Mouse (Mus musculus) adrenal gland, adult 18-20 months (tissue): ENCODE results near the gene Stk32c. TPM values are rescaled to one million over a fixed set of nuclear protein-coding genes. Genes with fewer than 3 reads are reported as not detected.
A peak's percentile ranks its signal among the peaks of the same experiment; 100 is the strongest.

ENCODE experiments used
- DNase-seq, 2 experiments: peaks; one replicate each; pipeline ENCODE4 v3.0.0; 2021 to 2022; ENCODE audit warnings: low spot score in 2 of 2
- total RNA-seq, 2 experiments: library from RNA; stranded (reverse); gene quantifications; 1 replicate in 1 of 2; 2 replicates in 1 of 2; pipeline ENCODE4 v1.2.3; 2021

Stk32c gene
- total RNA-seq, 2 experiments from 2014 or later: 3.2 to 4.3 TPM

- no peak for DNase-seq
Observed at GRCm38 (mm10) chr7:139152927-139153326, 60.2 kb downstream of the Stk32c start.

DNA sequence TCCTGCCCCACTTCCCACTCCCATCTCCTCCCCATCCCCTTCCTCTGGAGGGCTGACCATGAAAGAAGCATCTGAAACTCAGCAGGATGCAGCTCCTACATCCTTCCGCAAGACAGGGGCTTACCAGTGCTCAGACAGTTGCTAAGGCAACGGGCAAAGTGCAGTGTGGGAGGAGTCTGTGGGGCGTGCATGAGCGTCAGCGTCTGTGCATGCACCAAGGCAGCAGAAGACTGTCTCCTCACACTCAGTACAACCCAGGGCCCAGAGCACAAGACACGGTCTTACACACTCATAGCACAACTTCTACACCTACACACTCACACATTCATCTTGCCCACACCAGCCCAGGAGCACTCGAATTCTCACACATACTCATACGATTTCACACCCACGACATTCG, 62.0 kb downstream of the Stk32c start:
- no peak for DNase-seq

DNA sequence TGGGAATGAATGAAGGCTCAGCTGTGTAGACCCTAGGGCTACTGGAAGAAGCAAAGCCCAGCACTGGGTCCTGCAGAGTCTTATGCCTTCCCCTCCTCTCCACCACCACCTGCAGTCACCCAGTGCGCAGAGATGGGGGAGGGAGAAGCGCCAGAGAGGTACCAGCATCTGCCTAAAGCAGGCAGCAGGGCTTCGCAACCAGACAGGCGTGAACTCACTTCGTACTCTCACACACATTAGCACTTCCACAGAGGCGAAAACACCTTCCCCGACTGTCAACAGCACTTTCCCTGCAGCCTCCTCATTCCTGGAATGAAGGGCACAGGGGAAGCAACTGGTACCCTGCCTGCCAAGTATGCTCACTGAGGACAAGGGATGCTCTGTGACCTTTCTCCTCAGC, 63.7 kb downstream of the Stk32c start:
- DNase-seq: no peak

GRCm38 (mm10) chr7:139147360-139147759, 65.7 kb downstream of the Stk32c start:
- no peak for DNase-seq

DNA sequence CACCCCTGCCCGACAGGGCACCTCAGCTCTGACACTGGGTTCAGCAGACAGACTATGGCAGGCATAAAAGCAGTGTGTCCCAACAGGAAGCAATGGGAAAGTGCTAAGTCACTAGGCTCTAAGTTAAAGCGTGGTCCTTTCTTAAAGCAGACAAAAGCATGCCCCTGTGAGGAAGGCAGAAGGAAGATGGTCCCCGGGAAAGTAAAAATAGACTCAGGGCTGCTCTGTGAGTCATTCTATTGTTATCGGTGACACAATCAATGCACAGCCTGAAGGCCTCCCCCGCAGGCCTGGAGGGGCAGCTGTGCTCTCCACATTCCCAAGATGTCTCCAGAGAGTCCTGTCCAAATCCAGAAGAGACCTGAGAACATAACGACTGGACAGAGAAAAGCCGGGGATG, 67.2 kb downstream of the Stk32c start:
- DNase-seq: no peak

GRCm38 (mm10) chr7:139143785-139144184, 69.3 kb downstream of the Stk32c start:
- no peak for DNase-seq

DNA sequence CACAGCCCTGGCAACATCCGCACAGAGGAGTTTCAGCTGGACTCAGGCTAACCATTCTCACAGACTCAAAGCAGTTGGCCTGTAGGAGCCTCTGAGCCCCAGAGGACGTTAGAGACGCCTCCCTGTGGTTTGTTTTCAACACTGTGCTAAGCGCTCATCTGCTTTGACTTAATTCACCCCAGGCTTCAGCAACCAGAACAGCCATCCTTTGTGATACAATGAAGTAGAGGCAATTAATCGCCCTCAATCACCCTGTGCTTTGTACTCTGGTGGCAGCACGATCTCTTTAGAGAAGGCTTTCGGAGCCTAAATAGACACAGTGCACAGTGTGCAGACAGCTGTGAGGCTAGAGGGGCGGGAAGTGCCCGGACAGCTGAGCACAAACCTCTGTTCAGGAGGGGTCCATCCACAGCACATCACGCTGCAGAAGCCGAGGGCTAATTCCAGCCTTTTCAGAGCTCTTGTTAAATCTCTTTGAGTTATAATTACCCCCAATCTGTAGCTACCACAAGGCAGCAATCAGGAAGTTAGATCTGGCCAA, 73.1 kb downstream of the Stk32c start:
- no peak for DNase-seq

DNA sequence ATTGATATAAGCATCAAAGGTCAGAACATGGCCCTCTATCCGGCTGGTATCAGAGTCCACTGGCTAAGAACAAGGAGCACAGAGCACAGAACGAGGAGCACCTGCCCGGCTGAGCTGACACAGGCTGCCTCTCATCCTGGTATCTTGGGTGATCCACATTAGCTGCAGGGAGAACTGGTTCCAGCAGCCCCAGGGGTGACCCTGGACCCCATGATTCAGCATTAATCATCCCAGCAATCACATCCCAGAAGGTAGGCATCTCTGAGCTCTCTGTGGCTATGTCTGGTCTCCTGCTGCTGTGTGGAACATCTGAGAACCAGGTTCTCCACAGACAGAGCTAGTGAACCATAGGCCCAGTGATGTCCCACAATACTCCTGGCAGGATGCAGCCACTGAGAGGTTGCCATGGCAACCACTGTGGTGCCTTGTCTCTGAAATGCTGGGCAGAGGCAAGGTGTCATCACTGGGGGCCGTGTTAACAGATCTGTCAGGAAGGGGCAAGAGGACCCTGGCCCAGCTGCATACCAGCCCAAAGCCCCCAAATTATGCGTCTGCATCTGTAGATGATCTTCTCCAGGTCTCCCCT, 76.1 kb downstream of the Stk32c start:
- DNase-seq: no peak

DNA sequence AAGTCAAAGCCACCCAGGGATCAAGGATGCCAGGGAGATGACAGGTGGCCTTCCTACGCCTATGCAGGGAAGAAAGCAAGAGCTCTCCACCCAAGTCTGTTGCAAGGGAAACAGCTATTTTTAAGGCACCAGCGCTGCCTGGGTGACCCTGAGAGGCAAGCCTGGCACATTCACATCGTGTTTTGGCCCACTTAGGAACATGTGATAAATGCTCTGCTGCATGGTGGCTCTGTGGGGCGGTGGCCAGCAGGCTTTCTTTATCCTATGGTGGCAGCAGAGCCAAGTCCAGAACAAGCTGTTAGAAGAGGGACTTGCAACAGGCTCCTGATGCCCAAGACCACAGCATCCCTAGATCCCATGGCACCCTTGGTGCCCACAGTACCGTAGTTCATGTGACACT, 77.9 kb downstream of the Stk32c start:
- DNase-seq: no peak

GRCm38 (mm10) chr7:139133446-139133845, 79.7 kb downstream of the Stk32c start:
- DNase-seq: peak; percentile 35 to 51

- no peak for DNase-seq
Observed at GRCm38 (mm10) chr7:139131538-139131937, 81.6 kb downstream of the Stk32c start.

DNA sequence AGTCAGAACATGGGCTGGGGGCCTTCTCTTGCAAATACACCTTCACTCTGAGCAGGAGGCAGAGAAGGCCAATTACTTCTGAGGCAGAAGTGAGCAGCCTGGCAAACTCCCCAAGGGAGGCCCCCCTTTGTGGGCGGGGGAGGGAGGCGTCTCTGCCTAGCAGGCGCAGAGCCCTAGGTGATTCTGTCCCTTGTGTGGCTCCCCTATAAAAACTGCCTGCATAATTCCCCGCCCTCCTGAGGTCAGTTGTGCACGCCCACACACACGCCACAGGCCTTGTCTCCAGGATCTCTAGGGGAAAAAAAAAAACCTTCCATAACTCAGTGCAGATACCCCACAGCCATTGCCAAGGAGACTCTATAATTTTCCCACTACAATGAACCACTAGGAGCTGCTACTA, 82.7 kb downstream of the Stk32c start:
- no peak for DNase-seq

- no peak for DNase-seq
Observed at GRCm38 (mm10) chr7:139128994-139129393, 84.1 kb downstream of the Stk32c start.

GRCm38 (mm10) chr7:139126549-139126948, 86.6 kb downstream of the Stk32c start:
- DNase-seq: no peak

DNA sequence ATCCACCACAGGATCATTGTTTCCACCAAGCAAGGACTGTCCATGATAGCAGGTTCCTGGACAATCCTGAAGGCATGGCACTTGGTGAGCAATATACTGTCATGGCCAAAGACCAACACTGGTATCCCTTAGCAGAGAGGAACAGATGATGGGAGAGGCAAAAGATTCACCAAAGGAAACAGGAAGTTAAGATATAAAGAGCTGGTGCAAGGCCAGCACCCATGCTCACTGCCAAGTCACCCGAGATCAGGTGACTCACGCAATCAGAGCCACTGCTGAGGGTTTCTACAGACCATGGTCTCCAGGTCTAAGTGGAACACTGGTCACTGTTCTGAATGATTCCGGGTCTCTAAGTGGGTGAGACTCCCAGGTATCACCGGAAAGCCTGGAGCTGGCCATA, 87.2 kb downstream of the Stk32c start:
- no peak for DNase-seq

DNA sequence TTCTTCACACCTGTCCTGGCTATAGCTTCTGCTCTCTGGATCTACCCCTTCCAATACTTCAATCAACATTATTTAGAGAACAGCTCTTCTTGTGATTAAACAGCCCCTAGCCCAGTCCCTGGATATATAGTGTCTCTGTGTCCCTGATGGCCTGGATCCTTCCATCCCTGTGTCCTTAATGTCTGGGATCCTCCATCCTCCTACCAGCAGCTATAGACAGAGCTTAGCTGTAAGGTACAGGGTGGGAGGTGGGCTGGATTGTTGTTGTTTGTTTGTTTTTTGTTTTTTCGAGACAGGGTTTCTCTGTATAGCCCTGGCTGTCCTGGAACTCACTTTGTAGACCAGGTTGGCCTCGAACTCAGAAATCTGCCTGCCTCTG, 93.3 kb downstream of the Stk32c start:
- no peak for DNase-seq

GRCm38 (mm10) chr7:139119152-139119774, 93.8 kb downstream of the Stk32c start:
- DNase-seq: peak; percentile 84 to 85

DNA sequence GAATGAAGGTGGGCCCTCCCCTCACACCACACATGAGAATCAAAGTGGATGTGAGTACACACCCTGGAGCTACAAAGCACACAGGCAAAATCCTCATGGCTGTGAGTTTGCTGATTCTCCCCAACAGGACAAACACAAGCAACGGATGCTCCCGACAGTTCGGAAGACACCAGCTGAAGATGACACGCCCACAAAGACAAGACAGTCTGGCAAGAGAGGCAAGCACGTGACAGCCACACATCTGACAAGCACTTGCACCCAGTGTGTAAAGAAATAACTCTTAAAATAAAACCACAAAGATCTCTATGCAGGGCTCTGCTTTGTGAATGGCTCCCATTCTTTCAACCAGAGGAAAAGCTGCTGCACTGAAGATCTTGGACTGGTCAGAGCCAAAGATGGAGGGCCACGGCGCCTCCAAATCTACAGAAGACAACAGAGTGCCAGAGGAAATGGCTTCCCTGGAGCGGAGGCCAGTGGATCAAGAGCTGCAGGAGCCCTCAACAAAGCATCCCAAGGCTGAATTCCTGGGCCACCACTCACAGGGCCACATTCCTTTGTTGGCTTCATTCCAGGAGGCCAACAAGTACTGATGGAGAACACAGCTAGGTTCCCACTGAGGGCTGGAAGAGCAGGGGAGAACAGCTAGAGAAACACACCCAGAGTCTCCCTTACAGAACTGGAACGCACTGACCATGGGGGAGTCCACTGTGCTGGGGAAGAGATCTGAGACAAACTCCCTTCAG, 105.0 kb downstream of the Stk32c start:
- peak in 1 of 2 experiments; percentile 15 for DNase-seq

- DNase-seq: no peak
Observed at GRCm38 (mm10) chr7:139105705-139106104, 107.4 kb downstream of the Stk32c start.

DNA sequence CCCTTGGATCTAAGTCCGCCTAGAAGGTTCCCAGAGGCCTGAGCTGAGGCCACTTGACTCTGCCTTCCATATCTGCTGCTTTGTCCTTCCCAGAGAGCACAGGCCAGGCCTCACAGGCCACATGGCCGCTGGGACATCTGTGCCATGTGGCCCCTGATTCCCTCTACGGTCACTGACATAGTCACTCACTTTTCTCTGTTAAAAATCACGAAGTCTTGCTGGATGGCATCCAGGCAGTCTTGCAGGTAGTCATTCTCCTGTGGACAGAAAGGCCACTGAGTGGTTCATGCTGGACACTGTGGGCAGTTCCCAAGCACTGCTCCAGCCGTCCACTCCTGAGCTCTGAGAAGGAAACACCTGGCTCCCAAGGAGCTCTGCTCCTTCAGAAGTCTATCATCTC, 108.0 kb downstream of the Stk32c start:
- no peak for DNase-seq

GRCm38 (mm10) chr7:139103960-139104381, 109.1 kb downstream of the Stk32c start:
- DNase-seq: no peak

DNA sequence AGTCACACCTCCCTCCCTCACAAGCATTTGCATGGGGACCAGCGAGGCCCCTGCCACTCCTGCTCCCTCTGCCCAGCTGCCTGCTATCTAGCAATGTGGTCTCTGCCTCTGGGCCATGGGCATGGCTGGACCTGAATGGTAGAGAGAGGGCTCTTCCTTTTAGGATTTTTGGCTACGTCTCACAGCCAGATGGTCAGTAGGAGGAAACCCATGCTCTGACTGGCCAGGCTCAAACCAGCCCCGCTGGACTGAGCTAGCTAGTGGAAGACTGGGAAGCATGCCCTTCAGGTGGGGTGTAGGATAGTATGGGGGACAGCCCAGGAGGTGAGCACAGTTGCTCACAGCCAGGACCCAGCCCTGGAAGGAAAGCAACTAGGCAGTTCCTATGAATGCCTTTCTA, 111.3 kb downstream of the Stk32c start:
- DNase-seq: no peak
